Mouse (Mus musculus): ENCODE results near the gene Ccpg1os.

GRCm38 (mm10) chr9:72931166-72931790, 53.9 kb downstream of the Ccpg1os start:
- no peak for TF ChIP-seq POLR2A (IDR thresholded peaks at IDR 0.05; ENCODE audit: low read depth, low read length)
- no peak for TF ChIP-seq CTCF (IDR thresholded peaks at IDR 0.05; ENCODE audit: borderline replicate concordance, insufficient read depth, low read length)

All from embryonic fibroblast, embryonic 13.5 days (primary cell).